Mouse (Mus musculus) G1E-ER4 (cell line): ENCODE results near the gene Prr36. TPM values are rescaled to one million over a fixed set of nuclear protein-coding genes. Genes with fewer than 3 reads are reported as not detected.

Source experiments
- GATA1 ChIP-seq: IDR thresholded peaks from one replicate; pipeline ENCODE4 v1.8.0; 2012; ENCODE audit warnings: low read length, inconsistent platforms
- polyA plus RNA-seq: library from polyadenylated mRNA; stranded (reverse); fragments of >175 nt; gene quantifications from 2 replicates; pipeline ENCODE4 v1.2.3, GENCODE M21; 2012

The Prr36 gene
- 0.17 and 0.18 TPM in 2 replicates for polyA plus RNA-seq

DNA sequence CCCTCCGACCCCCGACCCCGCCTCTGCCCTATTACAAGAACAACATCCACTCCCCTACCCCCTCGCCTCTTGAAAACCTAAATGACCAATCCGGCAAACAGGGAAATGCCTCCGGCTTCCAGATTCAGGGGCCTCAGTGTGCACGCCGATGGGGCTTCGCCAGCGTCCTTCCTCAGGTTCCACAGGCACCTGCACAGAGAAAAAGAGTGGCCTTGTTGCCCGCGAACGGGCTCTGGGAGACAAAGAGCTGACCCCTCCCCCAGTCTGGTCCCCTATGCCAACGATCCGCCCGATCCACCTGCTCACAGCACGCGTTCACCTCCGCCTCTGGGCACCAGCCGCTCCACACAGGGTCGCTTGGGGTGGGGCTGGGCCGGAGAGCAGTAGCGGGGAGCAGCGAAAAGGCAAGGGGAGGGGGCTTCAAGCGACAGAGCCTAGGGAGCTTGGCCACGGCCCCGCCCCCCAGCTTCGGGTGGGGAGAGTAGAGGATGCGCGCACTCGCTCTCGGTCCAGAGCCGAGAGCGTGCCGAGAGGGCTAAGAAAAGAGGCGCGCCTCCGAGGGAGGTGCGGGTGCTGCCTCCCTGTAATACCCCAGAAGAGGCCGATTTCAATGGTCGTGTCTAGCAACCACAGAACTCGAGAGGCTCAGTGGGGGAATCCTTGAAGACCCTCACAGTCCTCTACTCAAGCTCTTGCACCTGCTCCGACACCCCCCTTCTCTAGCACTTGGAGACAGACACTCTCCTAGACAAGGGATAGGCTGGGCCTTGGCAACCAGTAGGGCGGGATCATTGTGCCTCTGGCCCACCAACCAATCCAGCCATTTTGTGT lies at the start of gene Prr36:
TSS of gene Prr36 (minus strand) at position 669 of the 831 bp plus-strand sequence.
- no peak for TF ChIP-seq GATA1

GRCm38 (mm10) chr8:4265160-4265914 lies 48.1 kb upstream of the Prr36 start:
- TF ChIP-seq GATA1, result no peak

DNA sequence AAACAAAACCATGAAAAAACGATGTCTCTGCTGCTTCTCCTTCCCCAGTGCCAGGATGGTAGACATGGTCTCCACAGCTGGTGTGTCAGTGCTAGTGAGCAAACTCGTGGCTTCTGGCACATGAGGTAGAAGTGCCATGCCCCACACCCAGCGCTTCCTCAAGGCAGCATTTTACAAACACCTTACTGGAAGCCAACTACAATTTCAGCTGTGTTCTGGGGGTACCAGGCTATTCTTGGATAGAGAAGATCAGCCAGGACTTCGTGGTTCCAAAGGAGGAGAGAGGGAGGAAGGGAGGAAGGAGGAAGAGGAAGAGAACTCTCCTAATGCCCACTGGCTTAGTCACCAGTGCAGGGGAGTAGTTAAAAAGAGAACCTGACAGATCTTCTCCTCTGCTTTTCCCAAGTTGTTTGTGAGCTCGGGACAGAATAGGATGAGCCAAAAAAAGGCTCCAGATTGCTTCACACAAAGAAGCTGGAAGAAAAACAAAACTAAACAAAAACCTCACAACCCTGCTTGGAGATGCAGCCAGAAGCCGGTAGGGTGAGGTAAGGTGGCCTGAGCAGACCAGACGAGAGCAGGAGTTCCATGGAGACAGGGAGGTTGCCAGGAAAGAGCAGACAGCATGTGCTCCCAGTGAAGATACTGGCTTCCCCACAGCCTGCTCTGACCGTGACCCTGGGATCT lies 46.0 kb upstream of the Prr36 start:
- TF ChIP-seq GATA1, result no peak

- no peak for TF ChIP-seq GATA1
Observed at GRCm38 (mm10) chr8:4259805-4260170, 42.5 kb upstream of the Prr36 start.

- no peak for TF ChIP-seq GATA1
Observed at GRCm38 (mm10) chr8:4259125-4259804, 42.0 kb upstream of the Prr36 start, which contains the start of gene Ctxn1. TSS of gene Ctxn1 (minus strand) at chr8:4259274.

- TF ChIP-seq GATA1, result no peak
Observed at GRCm38 (mm10) chr8:4258678-4259077, 41.4 kb upstream of the Prr36 start.

- no peak for TF ChIP-seq GATA1
Observed at GRCm38 (mm10) chr8:4258233-4258632, 41.0 kb upstream of the Prr36 start.

DNA sequence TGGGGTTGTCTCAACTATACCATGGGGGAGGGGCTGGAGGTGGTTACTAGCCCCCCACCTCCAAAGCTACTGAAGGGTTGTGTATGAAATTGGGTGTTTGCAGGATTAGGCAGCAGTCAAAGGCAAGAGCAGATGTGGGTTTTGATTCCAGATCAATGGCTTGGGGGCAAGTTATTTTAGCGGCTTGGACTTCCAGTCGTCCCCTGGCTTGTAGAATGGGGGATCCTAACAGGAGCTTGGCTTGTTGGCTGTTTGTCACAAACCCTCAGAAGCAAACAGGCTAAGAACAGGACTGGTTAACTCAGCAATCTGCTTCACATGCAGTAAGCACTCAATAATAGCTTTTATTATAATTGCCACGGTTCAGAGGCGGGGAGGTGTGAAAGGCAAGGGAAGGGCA lies 40.1 kb upstream of the Prr36 start:
- no peak for TF ChIP-seq GATA1

GRCm38 (mm10) chr8:4256911-4257310 lies 39.7 kb upstream of the Prr36 start:
- no peak for TF ChIP-seq GATA1

- no peak for TF ChIP-seq GATA1
Observed at GRCm38 (mm10) chr8:4254001-4254400, 36.7 kb upstream of the Prr36 start.

DNA sequence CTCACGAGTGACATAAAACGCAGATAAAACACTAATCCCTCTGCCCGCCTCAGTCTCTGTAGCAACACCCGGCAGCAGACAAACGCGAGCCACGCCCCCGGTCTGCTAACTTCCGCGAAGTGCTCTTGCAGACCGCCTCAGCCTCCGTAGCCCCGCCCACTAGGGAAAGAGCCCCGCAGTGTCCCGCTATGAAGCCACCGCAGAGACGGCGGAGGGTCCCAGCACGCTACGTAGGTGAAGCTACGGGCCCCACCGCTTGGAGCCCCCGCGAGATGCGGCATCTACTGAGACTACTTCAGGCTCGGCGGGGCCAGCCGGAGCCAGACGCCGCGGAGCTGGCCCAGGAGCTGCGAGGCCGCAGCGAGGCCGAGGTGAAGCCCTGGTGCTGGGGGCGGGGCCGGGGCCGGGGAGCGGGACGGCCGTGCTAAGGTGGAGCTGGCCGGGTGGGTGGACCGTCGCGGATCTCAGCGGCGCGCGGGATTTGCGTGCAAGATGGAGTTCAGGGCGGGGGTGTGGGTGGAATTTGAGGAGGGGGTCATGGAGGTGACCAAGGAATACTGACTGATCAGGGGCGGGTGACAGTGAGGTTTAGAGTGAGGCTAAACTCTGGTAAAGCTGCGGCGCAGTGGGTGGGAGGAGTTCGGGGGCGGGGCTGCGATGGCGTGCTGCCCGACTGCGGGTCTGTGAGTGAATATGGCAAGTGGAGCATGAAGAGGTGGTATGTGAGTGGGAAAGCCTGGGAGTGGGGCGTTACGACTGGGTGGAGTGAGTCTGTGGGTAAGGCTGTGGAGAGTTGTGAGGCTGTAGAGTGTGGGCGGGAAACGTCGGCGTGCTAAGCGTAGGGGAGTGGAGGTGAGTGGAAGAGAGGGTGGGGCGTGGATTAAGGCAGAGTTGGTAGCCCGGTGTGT lies 35.9 kb upstream of the Prr36 start, which contains the start of gene Snapc2:
TSS of gene Snapc2 (plus strand) at position 147 of the 908 bp plus-strand sequence.
- no peak for TF ChIP-seq GATA1

- no peak for TF ChIP-seq GATA1
Observed at GRCm38 (mm10) chr8:4252116-4252760, 35.0 kb upstream of the Prr36 start.

- TF ChIP-seq GATA1, result no peak
Observed at GRCm38 (mm10) chr8:4250306-4250970, 33.2 kb upstream of the Prr36 start.
